Mouse (Mus musculus) testis, adult 2 months (tissue): ENCODE measurements around the gene Sar1a. TPM values are rescaled to one million over a fixed set of nuclear protein-coding genes. Genes with fewer than 3 reads are reported as not detected.

Source experiments
- H3K27ac ChIP-seq: fragments of 200-500 bp; 2 replicates; pipeline ENCODE4 v1.5.1; 2012; ENCODE audit warnings: low read depth, low read length; ENCODE audit not compliant: control insufficient read depth, insufficient read depth
- H3K27me3 ChIP-seq: fragments of 200-500 bp; 2 replicates; pipeline ENCODE4 v1.6.1; 2012; ENCODE audit warnings: mild to moderate bottlenecking, low read length, moderate library complexity; ENCODE audit not compliant: control insufficient read depth, insufficient read depth
- H3K36me3 ChIP-seq: fragments of 200-500 bp; 2 replicates; pipeline ENCODE4 v1.6.1; 2012; ENCODE audit warnings: mild to moderate bottlenecking, low read length; ENCODE audit not compliant: control insufficient read depth, insufficient read depth
- H3K4me1 ChIP-seq: fragments of 200-500 bp; 2 replicates; pipeline ENCODE4 v1.6.1; 2012; ENCODE audit warnings: low read length; ENCODE audit not compliant: control insufficient read depth, insufficient read depth
- H3K4me3 ChIP-seq: fragments of 200-500 bp; 2 replicates; pipeline ENCODE4 v1.5.1; 2012; ENCODE audit warnings: low read depth, mild to moderate bottlenecking, low read length, moderate library complexity, mixed read lengths; ENCODE audit not compliant: control insufficient read depth
- CTCF ChIP-seq: fragments of 200-500 bp; IDR thresholded peaks from 2 replicates; pipeline ENCODE4 v1.5.1; 2012; ENCODE audit warnings: low read depth, mild to moderate bottlenecking, inconsistent platforms, low read length, moderate library complexity; ENCODE audit not compliant: control insufficient read depth, insufficient read depth, insufficient replicate concordance
- POLR2A ChIP-seq: fragments of 200-500 bp; IDR thresholded peaks from 2 replicates; pipeline ENCODE4 v1.6.1; 2012; ENCODE audit warnings: low read depth, mild to moderate bottlenecking, inconsistent platforms, low read length, moderate library complexity; ENCODE audit not compliant: control insufficient read depth
- polyA plus RNA-seq: library from polyadenylated mRNA; depleted of rRNA; stranded (reverse); fragments of >200 nt; gene quantifications from 2 replicates; pipeline ENCODE4 v1.2.3, GENCODE M21; 2012

The Sar1a gene
- polyA plus RNA-seq, 1 experiment: 101 TPM

- TF ChIP-seq POLR2A (no peak), CTCF (no peak)
- H3K27ac ChIP-seq: peak overlapping the region; percentile 15
Observed at GRCm38 (mm10) chr10:61648737-61649645, 31.1 kb upstream of the Sar1a start.

GRCm38 (mm10) chr10:61654105-61654504 is 26.0 kb upstream of the Sar1a start:
- TF ChIP-seq POLR2A: no peak
- TF ChIP-seq CTCF: no peak
- Histone ChIP-seq H3K27me3 (no peaks in the 10 kb centered on the region), H3K4me3 (no peak overlapping the region), H3K36me3 (no peaks in the 10 kb centered on the region), H3K27ac (no peak overlapping the region), H3K4me1 (peaks cover 2% of the 10 kb centered on the region)

More at GRCm38 (mm10) chr10:61648737-61649645, 31.1 kb upstream of the Sar1a start:
- Histone ChIP-seq H3K36me3 (no peaks in the 10 kb centered on the region), H3K4me1 (peaks cover 13% of the 10 kb centered on the region), H3K27me3 (no peaks in the 10 kb centered on the region), H3K4me3 (peak overlapping the region; percentile 94)

GRCm38 (mm10) chr10:61654691-61655090 is 25.4 kb upstream of the Sar1a start:
- Histone ChIP-seq H3K27ac (no peak overlapping the region), H3K27me3 (no peaks in the 10 kb centered on the region), H3K36me3 (no peaks in the 10 kb centered on the region), H3K4me1 (no peaks in the 10 kb centered on the region; the same call in 1 of the 2 replicates), H3K4me3 (no peak overlapping the region)
- TF ChIP-seq CTCF (no peak), POLR2A (no peak)

- Histone ChIP-seq H3K36me3 (no peaks in the 10 kb centered on the region), H3K27me3 (no peaks in the 10 kb centered on the region), H3K4me3 (no peak overlapping the region), H3K4me1 (no peaks in the 10 kb centered on the region; the same call in 1 of the 2 replicates), H3K27ac (no peak overlapping the region)
- TF ChIP-seq POLR2A (no peak), CTCF (no peak)
Observed at GRCm38 (mm10) chr10:61655188-61655587, 24.9 kb upstream of the Sar1a start.

- Histone ChIP-seq H3K4me3 (no peak overlapping the region), H3K36me3 (no peaks in the 10 kb centered on the region), H3K27me3 (no peaks in the 10 kb centered on the region), H3K4me1 (no peaks in the 10 kb centered on the region; the same call in 1 of the 2 replicates), H3K27ac (no peak overlapping the region)
- TF ChIP-seq POLR2A: no peak
- TF ChIP-seq CTCF: no peak
Observed at GRCm38 (mm10) chr10:61656928-61657882, 22.9 kb upstream of the Sar1a start.

- Histone ChIP-seq H3K4me1 (no peaks in the 10 kb centered on the region; the same call in 1 of the 2 replicates), H3K27ac (no peak overlapping the region), H3K4me3 (no peak overlapping the region), H3K27me3 (no peaks in the 10 kb centered on the region), H3K36me3 (no peaks in the 10 kb centered on the region)
- TF ChIP-seq POLR2A (no peak), CTCF (no peak)
Observed at GRCm38 (mm10) chr10:61657985-61658384, 22.1 kb upstream of the Sar1a start.

- TF ChIP-seq POLR2A: no peak
- no peak for TF ChIP-seq CTCF
- Histone ChIP-seq H3K4me3 (no peak overlapping the region), H3K27ac (no peak overlapping the region), H3K36me3 (no peaks in the 10 kb centered on the region), H3K4me1 (no peaks in the 10 kb centered on the region; the same call in 1 of the 2 replicates), H3K27me3 (no peaks in the 10 kb centered on the region)
Observed at GRCm38 (mm10) chr10:61661887-61662286, 18.2 kb upstream of the Sar1a start.
